Mouse (Mus musculus) embryonic facial prominence, embryonic 11.5 days (tissue): ENCODE measurements at regions not wholly inside any gene's neighbourhood (a gene's known extent, or its start where the extent isn't known, plus 50 kb on each side); places are given as distances from the start of the nearest gene placed in this dataset.

Experiments used
- ATAC-seq: fragments of 200-750 bp; cut with Nextera tagmentation; replicated peaks from 2 replicates; pipeline ENCODE4 v1.8.0; 2017; ENCODE audit warnings: low read depth; ENCODE audit not compliant: insufficient number of reproducible peaks, low FRiP score, low TSS enrichment
- DNase-seq: peaks from one replicate; pipeline ENCODE4 v3.0.0-alpha.2; 2015; ENCODE audit warnings: low spot score
- H3K27ac ChIP-seq: fragments of 300-500 bp; sonication (generic); replicated peaks from 2 replicates; pipeline ENCODE4 v1.5.1; 2014; ENCODE audit warnings: mild to moderate bottlenecking, low read depth, low read length, control low read depth
- H3K27me3 ChIP-seq: fragments of 300-500 bp; sonication (generic); 2 replicates; pipeline ENCODE4 v1.6.1; 2014; ENCODE audit warnings: mild to moderate bottlenecking, low read length, moderate library complexity, mixed read lengths; ENCODE audit not compliant: control insufficient read depth, insufficient read depth
- H3K36me3 ChIP-seq: fragments of 300-500 bp; sonication (generic); replicated peaks from 2 replicates; pipeline ENCODE4 v1.6.1; 2014; ENCODE audit warnings: low read depth, mild to moderate bottlenecking, low read length, moderate library complexity, mixed read lengths; ENCODE audit not compliant: control insufficient read depth, insufficient read depth
- H3K4me1 ChIP-seq: fragments of 300-500 bp; sonication (generic); 2 replicates; pipeline ENCODE4 v1.6.1; 2014; ENCODE audit warnings: low read length, mixed read lengths; ENCODE audit not compliant: control insufficient read depth, insufficient read depth
- H3K4me2 ChIP-seq: fragments of 300-500 bp; sonication (generic); 2 replicates; pipeline ENCODE4 v1.6.1; 2014; ENCODE audit warnings: low read depth, mild to moderate bottlenecking, control low read depth, low read length, moderate library complexity
- H3K4me3 ChIP-seq: fragments of 300-500 bp; sonication (generic); 2 replicates; pipeline ENCODE4 v1.5.1; 2014; ENCODE audit warnings: low read depth, low read length, control low read depth
- H3K9ac ChIP-seq: fragments of 300-500 bp; sonication (generic); replicated peaks from 2 replicates; pipeline ENCODE4 v1.6.1; 2014; ENCODE audit warnings: mild to moderate bottlenecking, control low read depth, low read length
- H3K9me3 ChIP-seq: fragments of 300-500 bp; sonication (generic); replicated peaks from 2 replicates; pipeline ENCODE4 v1.6.1; 2016; ENCODE audit warnings: mild to moderate bottlenecking, low read length, inconsistent platforms, mixed read lengths; ENCODE audit not compliant: control insufficient read depth
- WGBS: fragments of 180-500 bp; shearing (Covaris S2); extraction: QIAGEN DNeasy Blood & Tissue Kit; methylation state at CpG from one replicate; pipeline ENCODE4 v1.1.7; 2014; 5-methylcytosine and 5-hydroxymethylcytosine counted together

DNA sequence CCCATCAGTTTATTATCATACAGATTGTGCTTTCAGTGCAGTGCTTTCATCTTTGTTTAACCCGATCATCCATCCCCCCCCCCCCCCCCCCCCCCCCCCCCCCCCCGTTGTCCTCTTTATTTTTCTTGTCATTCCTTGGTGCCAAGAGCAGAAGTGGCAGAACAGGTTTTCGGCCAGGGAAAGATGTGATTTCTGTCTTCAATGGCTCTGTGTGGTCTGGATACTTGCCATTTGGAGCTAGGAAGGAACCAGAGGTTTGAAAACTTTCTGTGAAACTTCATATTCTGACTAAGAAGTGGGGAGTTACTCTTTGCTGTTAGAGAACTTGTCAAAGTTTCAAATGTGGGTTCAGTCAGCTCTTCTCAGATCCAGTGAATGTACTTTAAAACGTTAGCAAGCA is 231.1 kb upstream of the Tet2 start:
- ATAC-seq (no peak), DNase-seq (no peak)
- no peaks in the 10 kb centered on the region for H3K27me3 ChIP-seq
- H3K36me3 ChIP-seq, result no peaks in the 10 kb centered on the region
- H3K9me3 ChIP-seq, result no peaks in the 10 kb centered on the region
- no peak overlapping the region for H3K9ac ChIP-seq
- no peak overlapping the region for H3K4me3 ChIP-seq
- WGBS, result 40% methylated on average over 4 of the region's 4 CpGs
- H3K27ac ChIP-seq, result no peak overlapping the region
- no peaks in the 10 kb centered on the region for H3K4me1 ChIP-seq
- no peak overlapping the region for H3K4me2 ChIP-seq

GRCm38 (mm10) chr3:133779161-133779789 is 234.3 kb upstream of the Tet2 start:
- no peak for ATAC-seq
- 82% methylated on average over 2 of the region's 2 CpGs for WGBS

DNA sequence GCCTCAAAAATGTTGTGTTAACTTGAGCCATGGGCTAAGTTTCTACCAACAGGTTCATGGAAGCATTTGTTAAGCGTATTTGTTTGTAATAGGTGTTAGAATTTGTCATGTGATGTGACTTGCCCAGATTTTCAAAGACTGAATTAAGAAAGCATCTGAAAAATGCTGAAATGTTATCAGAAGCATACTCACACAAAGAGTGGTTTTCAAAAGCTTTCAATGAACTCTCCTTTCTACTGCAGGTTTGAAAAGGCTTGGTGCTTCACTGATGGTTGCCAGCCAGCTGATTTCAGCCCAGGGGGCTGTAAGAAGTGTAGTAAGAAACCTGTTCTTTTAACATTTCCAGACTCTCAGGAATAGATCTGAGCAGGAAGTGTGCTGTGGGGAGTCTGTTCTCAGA is 238.1 kb upstream of the Tet2 start:
- Histone ChIP-seq H3K9me3 (no peaks in the 10 kb centered on the region), H3K36me3 (no peaks in the 10 kb centered on the region), H3K27ac (no peak overlapping the region), H3K4me3 (no peak overlapping the region), H3K27me3 (no peaks in the 10 kb centered on the region), H3K4me1 (no peaks in the 10 kb centered on the region), H3K4me2 (no peak overlapping the region), H3K9ac (no peak overlapping the region)
- ATAC-seq (no peak), DNase-seq (no peak)
- 73% methylated on average over 1 of the region's 1 CpGs for WGBS

More at GRCm38 (mm10) chr3:133779161-133779789, 234.3 kb upstream of the Tet2 start:
- Histone ChIP-seq H3K4me3 (no peak overlapping the region), H3K4me1 (no peaks in the 10 kb centered on the region), H3K27me3 (no peaks in the 10 kb centered on the region), H3K27ac (no peak overlapping the region), H3K9me3 (no peaks in the 10 kb centered on the region), H3K4me2 (no peak overlapping the region), H3K9ac (no peak overlapping the region), H3K36me3 (no peaks in the 10 kb centered on the region)
- no peak for DNase-seq

DNA sequence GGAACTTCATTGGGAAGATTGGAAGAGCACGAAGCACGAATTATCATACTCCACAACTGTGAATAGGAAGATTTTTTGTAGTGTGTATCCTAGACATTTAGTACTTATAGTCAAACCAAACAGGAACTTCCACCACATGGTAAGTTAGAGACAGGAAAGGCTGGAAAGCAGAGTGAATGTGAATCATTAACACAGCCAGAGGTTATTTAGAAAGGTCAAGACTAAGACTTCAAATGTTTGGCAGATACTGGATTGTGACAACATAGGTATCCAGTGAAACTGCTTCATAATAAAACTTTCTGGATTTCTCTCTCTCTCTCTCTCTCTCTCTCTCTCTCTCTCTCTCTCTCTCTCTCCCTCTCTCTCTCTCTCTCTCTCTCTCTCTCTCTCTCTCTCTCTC is 246.4 kb upstream of the Tet2 start:
- ATAC-seq (no peak), DNase-seq (no peak)
- Histone ChIP-seq H3K9me3 (no peaks in the 10 kb centered on the region), H3K4me1 (no peaks in the 10 kb centered on the region), H3K27me3 (no peaks in the 10 kb centered on the region), H3K27ac (no peak overlapping the region), H3K4me3 (no peak overlapping the region), H3K36me3 (no peaks in the 10 kb centered on the region), H3K9ac (no peak overlapping the region), H3K4me2 (no peak overlapping the region)
- 93% methylated on average over 2 of the region's 2 CpGs for WGBS

DNA sequence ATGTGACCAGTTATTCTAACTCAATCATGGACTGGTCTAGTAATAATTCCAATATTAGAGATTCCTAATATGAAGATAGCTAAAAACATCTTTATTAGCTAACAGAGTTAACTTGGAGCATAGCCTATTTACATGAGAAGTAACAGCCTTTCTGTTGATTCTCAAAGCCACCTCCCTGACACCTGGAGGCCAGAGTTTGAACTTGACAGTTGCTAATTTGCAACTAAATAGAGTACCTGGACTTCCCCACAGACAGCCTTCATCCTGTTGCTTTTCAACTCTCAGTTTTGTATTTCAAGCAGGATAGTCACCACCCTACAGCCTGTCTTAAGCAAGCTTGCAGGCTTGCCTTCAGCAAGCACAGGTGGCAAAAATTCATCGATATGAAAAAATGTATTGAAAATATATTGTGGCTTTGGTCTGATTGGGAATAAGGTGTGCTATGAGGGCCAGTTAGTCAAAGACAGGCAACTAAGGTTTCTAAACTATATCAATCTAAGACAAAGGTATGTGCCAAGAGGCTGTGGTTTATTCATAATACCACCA is 264.1 kb upstream of the Tet2 start:
- WGBS, result 86% methylated on average over 1 of the region's 1 CpGs
- H3K4me1 ChIP-seq, result no peaks in the 10 kb centered on the region

GRCm38 (mm10) chr3:133818966-133819700 is 274.2 kb upstream of the Tet2 start:
- Histone ChIP-seq H3K27ac (no peak overlapping the region), H3K27me3 (no peaks in the 10 kb centered on the region), H3K9ac (no peak overlapping the region), H3K9me3 (no peaks in the 10 kb centered on the region), H3K4me3 (no peak overlapping the region), H3K4me2 (no peak overlapping the region), H3K4me1 (no peaks in the 10 kb centered on the region), H3K36me3 (no peaks in the 10 kb centered on the region)
- ATAC-seq, result no peak
- WGBS, result 79% methylated on average over 4 of the region's 4 CpGs
- no peak for DNase-seq

More for the DNA sequence above, 264.1 kb upstream of the Tet2 start:
- Histone ChIP-seq H3K27ac (no peak overlapping the region), H3K36me3 (no peaks in the 10 kb centered on the region), H3K27me3 (no peaks in the 10 kb centered on the region), H3K9ac (no peak overlapping the region), H3K4me3 (no peak overlapping the region), H3K9me3 (no peaks in the 10 kb centered on the region), H3K4me2 (no peak overlapping the region)
- no peak for ATAC-seq
- no peak for DNase-seq

DNA sequence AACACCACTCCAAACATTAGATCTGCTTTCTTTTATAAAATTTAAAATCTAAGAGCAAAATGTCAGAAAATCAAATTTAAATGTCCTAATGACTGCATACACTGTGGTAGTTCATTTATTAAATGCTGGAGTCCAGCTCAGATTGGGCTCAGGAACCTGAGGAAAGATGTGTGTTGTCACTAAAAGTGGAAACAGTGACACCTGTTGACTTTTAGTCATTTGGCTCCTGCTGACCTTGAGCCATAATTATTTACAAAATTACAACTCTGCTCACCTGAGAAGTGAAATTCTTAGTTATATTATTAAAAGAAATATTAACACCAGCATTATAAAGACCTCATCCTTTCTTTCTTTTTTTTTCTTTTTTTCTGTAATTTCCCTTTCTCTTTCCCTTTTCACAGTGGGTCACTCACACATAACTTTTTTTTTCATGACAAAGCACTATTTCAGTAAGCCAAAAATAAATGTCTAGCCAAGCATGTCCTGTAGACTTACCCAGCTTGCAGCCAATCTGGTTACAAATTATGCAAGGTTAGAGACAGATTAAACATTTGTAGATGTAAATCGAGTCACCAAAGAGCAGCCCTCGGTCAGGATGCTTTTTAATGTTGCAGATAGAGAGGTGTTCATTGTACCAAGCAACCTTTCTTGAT is 288.9 kb upstream of the Tet2 start:
- Histone ChIP-seq H3K36me3 (no peaks in the 10 kb centered on the region), H3K9ac (no peak overlapping the region), H3K9me3 (no peaks in the 10 kb centered on the region), H3K27me3 (no peaks in the 10 kb centered on the region), H3K4me1 (no peaks in the 10 kb centered on the region), H3K4me3 (no peak overlapping the region), H3K4me2 (no peak overlapping the region), H3K27ac (no peak overlapping the region)
- 90% methylated on average over 2 of the region's 2 CpGs for WGBS
- ATAC-seq (no peak), DNase-seq (no peak)

DNA sequence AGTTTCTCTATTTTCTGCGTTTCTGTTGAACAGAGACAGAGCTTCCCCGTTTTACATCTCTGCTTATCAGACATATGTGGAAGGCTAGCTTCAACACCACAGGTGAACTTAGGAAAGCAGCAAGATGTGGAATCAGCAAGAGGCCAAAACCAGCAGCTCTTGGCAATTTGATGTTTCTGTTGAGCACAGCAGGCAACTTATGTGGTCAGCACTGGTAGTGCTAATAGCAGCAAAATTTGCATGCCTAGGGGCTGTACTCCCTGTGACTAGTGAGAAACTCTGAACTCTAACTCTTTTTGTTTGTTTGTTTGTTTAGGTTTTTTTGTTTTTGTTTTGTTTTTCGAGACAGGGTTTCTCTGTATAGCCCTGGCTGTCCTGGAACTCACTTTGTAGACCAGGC is 289.5 kb upstream of the Tet2 start:
- WGBS, result 82% methylated on average over 3 of the region's 3 CpGs
- no peak for DNase-seq

More for the DNA sequence above, 289.5 kb upstream of the Tet2 start:
- H3K36me3 ChIP-seq, result no peaks in the 10 kb centered on the region
- no peaks in the 10 kb centered on the region for H3K9me3 ChIP-seq
- ATAC-seq, result no peak
- no peaks in the 10 kb centered on the region for H3K4me1 ChIP-seq
- H3K4me3 ChIP-seq, result no peak overlapping the region
- H3K27ac ChIP-seq, result no peak overlapping the region
- no peak overlapping the region for H3K4me2 ChIP-seq
- no peaks in the 10 kb centered on the region for H3K27me3 ChIP-seq
- H3K9ac ChIP-seq, result no peak overlapping the region
